Mouse (Mus musculus): Measurements from ENCODE around the gene Duox2. TPM values are rescaled to one million over a fixed set of nuclear protein-coding genes. Genes with fewer than 3 reads are reported as not detected.

The Duox2 gene
- total and polyA plus RNA-seq, 2 experiments: 0.04 TPM; not detected in 1

DNA sequence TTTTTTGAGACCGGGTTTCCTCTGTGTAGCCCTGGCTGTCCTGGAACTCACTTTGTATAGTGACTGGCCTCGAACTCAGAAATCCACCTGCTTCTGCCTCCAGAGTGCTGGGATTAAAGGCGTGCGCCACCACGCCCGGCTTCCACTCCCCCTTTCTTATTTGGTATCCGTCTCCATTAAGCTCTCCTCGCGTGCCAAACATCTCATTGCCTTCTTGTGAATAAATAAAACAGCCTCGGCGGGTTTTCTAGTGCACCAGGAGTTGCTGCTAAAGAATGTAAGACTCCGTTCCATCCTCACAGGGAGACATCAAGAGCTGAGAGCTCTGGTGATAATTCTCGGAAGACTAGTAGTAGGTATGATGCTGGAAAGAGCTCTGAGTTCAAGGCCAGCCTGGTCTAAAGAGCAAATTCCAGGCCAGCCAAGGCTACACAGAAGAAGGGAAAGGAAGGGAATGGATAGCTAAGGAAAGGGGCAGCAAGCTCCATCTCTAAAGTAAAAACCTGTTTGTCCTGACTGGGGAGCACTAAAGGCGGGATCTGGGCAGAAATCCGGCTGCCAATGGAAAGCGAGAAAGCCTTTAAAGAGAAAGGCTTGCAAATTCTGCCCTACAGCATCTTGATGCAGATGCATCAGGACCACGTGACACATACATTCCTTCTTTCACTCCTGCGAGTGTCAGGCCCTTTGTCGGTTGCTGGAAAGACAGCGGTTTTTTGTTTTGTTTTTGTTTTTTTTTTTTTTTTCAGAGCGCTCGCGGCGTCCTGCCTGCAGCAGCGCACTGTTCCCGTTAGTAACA is 64.3 kb downstream of the Duox2 start:
- peak; percentile 68 for DNase-seq (ENCODE audit: extremely low read depth, low read depth, low spot score)
- TF ChIP-seq CTCF (IDR thresholded peaks at IDR 0.05; ENCODE audit: low read depth, low read length) (no peak), POLR2A (IDR thresholded peaks at IDR 0.05; ENCODE audit: extremely low read depth, insufficient read depth, low read length) (no peak)
- peaks cover 15% of the 10 kb centered on the region for H3K36me3 ChIP-seq (ENCODE audit: control insufficient read depth, insufficient read depth, low read length)
- peak overlapping the region; percentile 69 for H3K27ac ChIP-seq (replicated peaks; ENCODE audit: insufficient read depth, low read depth, low read length)
- no peaks in the 10 kb centered on the region for H3K4me1 ChIP-seq (ENCODE audit: control insufficient read depth, insufficient read depth, low read length)
- peak overlapping the region; percentile 67 for H3K9ac ChIP-seq (ENCODE audit: low read depth, low read length)
- no peaks in the 10 kb centered on the region for H3K27me3 ChIP-seq (ENCODE audit: control insufficient read depth, insufficient read depth, low read length)
- H3K79me2 ChIP-seq (ENCODE audit: control insufficient read depth, insufficient read depth, low read length): peaks cover 11% of the 10 kb centered on the region; the same call in 1 of the 2 replicates
- peak overlapping the region; percentile 86 for H3K4me3 ChIP-seq (ENCODE audit: insufficient read depth, low read depth, low read length)
- whole genome bisulfite sequencing: 9% methylated on average over 26 of the region's 26 CpGs

DNA sequence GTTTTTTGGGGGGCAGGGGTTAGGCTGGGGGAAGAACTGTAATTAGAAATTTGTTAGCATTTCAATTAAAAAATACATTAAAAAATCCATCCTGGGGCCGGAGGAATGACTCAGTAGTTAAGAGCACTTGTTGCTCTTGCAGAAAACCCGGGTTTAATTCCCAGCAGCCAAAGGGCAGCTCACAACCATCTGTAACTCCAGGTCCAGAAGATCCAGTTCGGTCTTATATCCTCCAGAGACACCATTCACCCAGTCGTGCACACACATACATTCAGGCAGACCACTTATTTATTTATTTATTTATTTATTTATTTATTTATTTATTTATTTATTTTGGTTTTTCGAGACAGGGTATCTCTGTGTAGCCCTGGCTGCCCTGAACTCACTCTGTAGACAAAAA is 64.9 kb downstream of the Duox2 start:
- no peaks in the 10 kb centered on the region for H3K4me1 ChIP-seq (ENCODE audit: control insufficient read depth, insufficient read depth, low read length)
- peaks cover 13% of the 10 kb centered on the region for H3K36me3 ChIP-seq (ENCODE audit: control insufficient read depth, insufficient read depth, low read length)
- H3K27me3 ChIP-seq (ENCODE audit: control insufficient read depth, insufficient read depth, low read length): no peaks in the 10 kb centered on the region
- whole genome bisulfite sequencing: 59% methylated on average over 5 of the region's 5 CpGs
- no peak for TF ChIP-seq POLR2A (IDR thresholded peaks at IDR 0.05; ENCODE audit: extremely low read depth, insufficient read depth, low read length)
- TF ChIP-seq CTCF (IDR thresholded peaks at IDR 0.05; ENCODE audit: low read depth, low read length): no peak
- peaks cover 9% of the 10 kb centered on the region; the same call in 1 of the 2 replicates for H3K79me2 ChIP-seq (ENCODE audit: control insufficient read depth, insufficient read depth, low read length)
- DNase-seq (ENCODE audit: extremely low read depth, low read depth, low spot score): peak; percentile 5
- H3K4me3 ChIP-seq (ENCODE audit: insufficient read depth, low read depth, low read length): no peak overlapping the region
- H3K9ac ChIP-seq (ENCODE audit: low read depth, low read length): no peak overlapping the region
- H3K27ac ChIP-seq (replicated peaks; ENCODE audit: insufficient read depth, low read depth, low read length): no peak overlapping the region

DNA sequence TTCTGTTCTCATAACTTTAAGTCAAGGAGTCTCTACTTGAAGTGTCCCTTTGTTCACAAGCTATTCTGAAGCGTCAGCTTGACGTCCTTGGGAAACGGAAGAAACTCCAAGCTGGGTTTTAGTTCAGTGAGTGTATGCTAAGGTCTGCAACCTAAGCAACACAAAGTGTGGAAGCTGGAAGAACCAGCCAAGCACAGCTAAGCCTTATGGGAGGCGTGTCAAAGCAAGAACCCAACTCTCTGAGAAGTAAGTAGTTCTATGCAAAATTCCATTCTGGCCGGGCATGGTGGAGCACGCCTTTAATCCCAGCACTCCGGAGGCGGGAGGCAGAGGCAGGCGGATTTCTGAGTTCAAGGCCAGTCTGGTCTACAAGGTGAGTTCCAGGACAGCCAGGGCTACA is 66.6 kb downstream of the Duox2 start:
- Histone ChIP-seq H3K27ac (replicated peaks; ENCODE audit: insufficient read depth, low read depth, low read length) (no peak overlapping the region), H3K4me1 (ENCODE audit: control insufficient read depth, insufficient read depth, low read length) (no peaks in the 10 kb centered on the region), H3K4me3 (ENCODE audit: insufficient read depth, low read depth, low read length) (no peak overlapping the region), H3K9ac (ENCODE audit: low read depth, low read length) (no peak overlapping the region), H3K27me3 (ENCODE audit: control insufficient read depth, insufficient read depth, low read length) (no peaks in the 10 kb centered on the region), H3K79me2 (ENCODE audit: control insufficient read depth, insufficient read depth, low read length) (peaks cover 9% of the 10 kb centered on the region; the same call in 1 of the 2 replicates), H3K36me3 (ENCODE audit: control insufficient read depth, insufficient read depth, low read length) (peaks cover 6% of the 10 kb centered on the region)
- no peak for TF ChIP-seq POLR2A (IDR thresholded peaks at IDR 0.05; ENCODE audit: extremely low read depth, insufficient read depth, low read length)
- TF ChIP-seq CTCF (IDR thresholded peaks at IDR 0.05; ENCODE audit: low read depth, low read length): no peak
- WGBS: 95% methylated on average over 9 of the region's 9 CpGs
- DNase-seq (ENCODE audit: extremely low read depth, low read depth, low spot score): no peak

DNA sequence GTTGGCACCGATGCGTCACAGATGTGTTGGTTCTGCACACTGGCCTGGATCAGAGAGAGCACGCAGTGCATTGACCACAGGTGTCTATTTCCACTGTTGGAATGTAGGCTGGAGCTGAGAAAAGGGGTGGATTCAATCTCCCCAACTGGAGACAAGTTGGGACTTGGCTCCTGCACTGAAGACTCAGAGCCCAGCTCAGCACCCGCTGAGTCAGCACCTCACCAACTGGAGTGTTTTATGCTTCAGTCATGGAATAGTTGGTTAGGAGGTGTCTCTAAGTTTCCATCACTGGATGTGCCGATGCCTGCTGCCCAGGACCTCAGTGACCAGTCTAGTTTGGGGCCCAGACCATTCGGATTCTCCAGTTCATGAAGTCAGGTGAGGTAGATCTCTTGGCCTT is 67.9 kb downstream of the Duox2 start:
- H3K36me3 ChIP-seq (ENCODE audit: control insufficient read depth, insufficient read depth, low read length): no peaks in the 10 kb centered on the region
- H3K4me1 ChIP-seq (ENCODE audit: control insufficient read depth, insufficient read depth, low read length): no peaks in the 10 kb centered on the region
- H3K79me2 ChIP-seq (ENCODE audit: control insufficient read depth, insufficient read depth, low read length): peaks cover 5% of the 10 kb centered on the region; the same call in 1 of the 2 replicates
- no peak overlapping the region for H3K9ac ChIP-seq (ENCODE audit: low read depth, low read length)
- 96% methylated on average over 6 of the region's 6 CpGs for WGBS
- H3K27ac ChIP-seq (replicated peaks; ENCODE audit: insufficient read depth, low read depth, low read length): no peak overlapping the region
- H3K27me3 ChIP-seq (ENCODE audit: control insufficient read depth, insufficient read depth, low read length): no peaks in the 10 kb centered on the region
- no peak overlapping the region for H3K4me3 ChIP-seq (ENCODE audit: insufficient read depth, low read depth, low read length)
- no peak for DNase-seq (ENCODE audit: extremely low read depth, low read depth, low spot score)
- TF ChIP-seq POLR2A (IDR thresholded peaks at IDR 0.05; ENCODE audit: extremely low read depth, insufficient read depth, low read length) (no peak), CTCF (IDR thresholded peaks at IDR 0.05; ENCODE audit: low read depth, low read length) (no peak)

Other genes starting within 250 kb of the Duox2 start
- gene Spg11, start 180.1 kb downstream of the Duox2 start, total RNA-seq (2014; rRNA removed): 9.3 and 10.5 TPM in 2 replicates
- gene Spg11, start 180.1 kb downstream of the Duox2 start, polyA plus RNA-seq (2012; rRNA removed): 4.0 and 4.3 TPM in 2 replicates
- gene B2m, start 150.8 kb downstream of the Duox2 start, total RNA-seq (2014; rRNA removed): 1,301 and 1,615 TPM in 2 replicates
- 2,279 and 2,555 TPM in 2 replicates for gene B2m, start 150.8 kb downstream of the Duox2 start, polyA plus RNA-seq (2012; rRNA removed)
- gene Trim69, start 137.7 kb downstream of the Duox2 start, total RNA-seq (2014; rRNA removed): 0.09 and 0.13 TPM in 2 replicates
- 0.07 TPM in 1 of 2 replicates, not detected in the other for gene Trim69, start 137.7 kb downstream of the Duox2 start, polyA plus RNA-seq (2012; rRNA removed)
- 0.09 TPM in 1 of 2 replicates, not detected in the other for gene Patl2, start 112.3 kb downstream of the Duox2 start, total RNA-seq (2014; rRNA removed)
- gene Patl2, start 112.3 kb downstream of the Duox2 start, polyA plus RNA-seq (2012; rRNA removed): not detected in 2 replicates
- not detected in 2 replicates for gene Terb2, start 112.2 kb downstream of the Duox2 start, total RNA-seq (2014; rRNA removed)
- not detected in 2 replicates for gene Terb2, start 112.2 kb downstream of the Duox2 start, polyA plus RNA-seq (2012; rRNA removed)
- gene Sord, start 63.7 kb downstream of the Duox2 start, total RNA-seq (2014; rRNA removed): 1,007 and 1,092 TPM in 2 replicates
- 365 and 586 TPM in 2 replicates for gene Sord, start 63.7 kb downstream of the Duox2 start, polyA plus RNA-seq (2012; rRNA removed)
- 0.09 TPM in 1 of 2 replicates, not detected in the other for gene Duoxa2, start 451 bp upstream of the Duox2 start, total RNA-seq (2014; rRNA removed)
- not detected in 2 replicates for gene Duoxa2, start 451 bp upstream of the Duox2 start, polyA plus RNA-seq (2012; rRNA removed)
- not detected in 2 replicates for gene Duoxa1, start 15.3 kb upstream of the Duox2 start, total RNA-seq (2014; rRNA removed)
- gene Duoxa1, start 15.3 kb upstream of the Duox2 start, polyA plus RNA-seq (2012; rRNA removed): not detected in 2 replicates
- not detected in 2 replicates for gene Duox1, start 17.2 kb upstream of the Duox2 start, total RNA-seq (2014; rRNA removed)
- not detected in 2 replicates for gene Duox1, start 17.2 kb upstream of the Duox2 start, polyA plus RNA-seq (2012; rRNA removed)
- 6.6 and 6.7 TPM in 2 replicates for gene Shf, start 70.7 kb upstream of the Duox2 start, total RNA-seq (2014; rRNA removed)
- gene Shf, start 70.7 kb upstream of the Duox2 start, polyA plus RNA-seq (2012; rRNA removed): 8.1 and 14.0 TPM in 2 replicates
- 1.2 and 1.7 TPM in 2 replicates for gene Slc28a2, start 128.0 kb upstream of the Duox2 start, total RNA-seq (2014; rRNA removed)
- gene Slc28a2, start 128.0 kb upstream of the Duox2 start, polyA plus RNA-seq (2012; rRNA removed): 0.22 and 0.38 TPM in 2 replicates
- not detected in 2 replicates for gene Gm14085, start 186.5 kb upstream of the Duox2 start, total RNA-seq (2014; rRNA removed)
- not detected in 2 replicates for gene Gm14085, start 186.5 kb upstream of the Duox2 start, polyA plus RNA-seq (2012; rRNA removed)

Data from liver, adult 2 months (tissue).